Mouse (Mus musculus) testis, postnatal 10 days (tissue): ENCODE data around the gene Alg9.

Experiments used
- DNase-seq: peaks from one replicate; pipeline ENCODE4 v3.0.0; 2021; ENCODE audit warnings: low spot score

The Alg9 gene

DNA sequence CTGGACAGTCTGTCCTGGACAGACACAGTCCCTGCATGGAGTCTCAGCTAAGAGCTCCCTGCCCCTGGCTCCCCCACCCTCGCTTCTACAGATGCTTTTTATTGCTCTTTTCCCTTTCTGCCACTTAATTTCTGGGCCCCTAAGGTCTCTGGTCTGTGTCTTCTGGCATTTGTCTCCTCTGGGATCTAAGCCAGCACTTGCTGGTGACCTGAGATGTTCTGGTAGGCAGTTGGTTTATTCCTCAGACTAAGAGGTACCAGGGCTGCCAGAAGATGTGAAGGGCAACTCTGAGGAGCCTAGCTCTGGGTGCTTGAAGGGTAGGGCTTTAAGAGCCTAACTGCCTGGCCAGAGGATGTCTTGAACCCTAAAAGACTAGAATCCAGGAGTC is 110.8 kb downstream of the Alg9 start:
- no peak for DNase-seq

DNA sequence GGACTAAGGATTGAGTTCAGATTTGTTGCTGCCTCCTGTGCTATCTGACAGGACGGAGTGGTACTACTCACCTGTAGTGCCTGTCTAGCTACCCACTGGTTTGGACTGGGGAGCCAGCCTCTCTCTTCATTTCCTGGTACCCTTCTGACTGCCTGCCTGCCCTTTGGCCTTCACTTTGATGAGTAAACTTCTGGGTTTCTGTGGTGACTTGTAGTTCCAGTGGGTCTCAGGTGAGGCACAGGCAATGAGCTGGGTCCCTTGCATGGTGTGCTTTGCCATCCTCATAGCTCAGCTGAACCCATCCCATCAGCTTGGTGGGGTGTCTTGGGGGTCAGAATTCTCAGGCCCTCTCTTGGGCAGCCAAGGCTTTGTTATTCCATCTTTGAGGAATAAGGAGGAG is 112.1 kb downstream of the Alg9 start:
- DNase-seq = no peak

- no peak for DNase-seq
Measured at GRCm38 (mm10) chr9:50887351-50887750, 112.5 kb downstream of the Alg9 start.

GRCm38 (mm10) chr9:50889211-50889610 is 114.4 kb downstream of the Alg9 start:
- DNase-seq = no peak

DNA sequence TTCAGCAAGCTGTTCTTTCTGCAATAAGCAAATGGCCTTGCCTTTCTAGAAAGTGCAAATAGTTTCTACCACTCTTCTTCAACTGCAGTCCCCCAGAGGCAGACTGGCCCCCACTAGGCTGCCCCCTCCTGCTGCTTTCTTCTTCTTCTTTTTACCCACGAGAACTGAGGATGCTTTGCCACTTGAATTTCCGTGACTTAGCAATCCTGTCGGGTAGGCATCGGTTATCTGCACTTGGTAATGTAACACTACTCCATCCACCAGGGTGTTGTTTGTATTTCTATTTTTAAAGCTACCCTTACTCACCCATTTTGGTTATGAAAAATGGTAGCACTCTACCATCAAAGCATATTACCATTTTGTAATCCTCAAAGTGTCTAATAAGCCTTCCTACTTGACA is 115.1 kb downstream of the Alg9 start:
- DNase-seq = no peak

- DNase-seq = no peak
Measured at GRCm38 (mm10) chr9:50890494-50891090, 115.8 kb downstream of the Alg9 start.
